Mouse (Mus musculus): ENCODE data around the gene Sipa1l2. TPM values are rescaled to one million over a fixed set of nuclear protein-coding genes. Genes with fewer than 3 reads are reported as not detected.
"Not testable (repeated sequence)": the region's sequence is repeated elsewhere in the genome, so short reads cannot be mapped to it uniquely, and the experiment has no call there.

Sipa1l2 gene
- polyA plus RNA-seq, 1 experiment from 2014 or later: 17.2 TPM

DNA sequence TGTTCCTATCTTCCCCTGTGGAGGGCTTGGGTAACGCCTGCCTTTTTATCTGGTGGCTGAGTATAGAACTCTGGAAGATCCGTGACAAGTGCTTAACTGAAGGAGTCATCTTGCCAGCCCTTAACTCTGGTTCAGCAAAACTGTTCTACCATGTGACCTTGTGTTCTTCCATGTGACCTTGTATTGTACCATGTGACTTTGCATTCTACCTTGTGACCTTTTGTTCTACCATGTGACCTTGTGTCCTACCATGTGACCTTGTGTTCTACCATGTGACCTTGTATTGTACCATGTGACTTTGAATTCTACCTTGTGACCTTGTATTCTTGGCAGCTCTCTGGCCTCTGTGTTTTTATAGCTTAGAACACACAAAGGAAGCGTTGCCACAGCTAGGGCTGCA lies 168.3 kb downstream of the Sipa1l2 start:
- Histone ChIP-seq H3K4me3 (no peak overlapping the region), H3K27me3 (no peaks in the 10 kb centered on the region), H3K27ac (no peak overlapping the region), H3K4me2 (replicated peaks) (no peak overlapping the region), H3K9ac (no peak overlapping the region), H3K4me1 (peaks cover 12% of the 10 kb centered on the region), H3K9me3 (peaks cover 6% of the 10 kb centered on the region; the same call in 1 of the 2 replicates), H3K36me3 (no peaks in the 10 kb centered on the region)
- no peak for ATAC-seq (ENCODE audit: low FRiP score, low read depth)
- WGBS: 79% methylated on average over 3 of the region's 3 CpGs

DNA sequence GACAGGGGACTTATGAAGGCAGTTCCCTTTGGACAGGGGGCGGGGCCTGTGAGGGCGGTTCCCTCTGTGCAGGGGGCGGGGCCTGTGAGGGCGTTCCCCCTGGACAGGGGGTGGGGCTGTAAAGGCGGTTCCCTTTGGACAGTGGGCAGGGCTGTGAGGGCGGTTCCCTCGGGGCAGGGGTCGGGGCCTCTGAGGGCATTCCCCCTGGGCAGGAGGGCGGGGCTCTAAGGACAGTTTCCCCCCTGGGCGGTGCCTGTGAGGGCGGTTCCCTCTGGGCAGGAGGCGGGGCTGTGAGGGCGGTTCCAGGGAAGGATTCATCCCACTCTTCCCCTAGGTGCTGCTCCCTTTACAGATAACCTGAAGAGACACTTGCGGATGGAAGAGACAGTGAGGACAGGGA lies 171.6 kb downstream of the Sipa1l2 start:
- H3K4me1 ChIP-seq: peaks cover 20% of the 10 kb centered on the region
- H3K27me3 ChIP-seq: no peaks in the 10 kb centered on the region
- H3K4me3 ChIP-seq: no peak overlapping the region
- no peak overlapping the region for H3K27ac ChIP-seq
- 46% methylated on average over 13 of the region's 14 CpGs for WGBS
- no peak overlapping the region for H3K4me2 ChIP-seq (replicated peaks)
- H3K9ac ChIP-seq: no peak overlapping the region
- no peaks in the 10 kb centered on the region for H3K9me3 ChIP-seq
- no peaks in the 10 kb centered on the region for H3K36me3 ChIP-seq
- no peak for ATAC-seq (ENCODE audit: low FRiP score, low read depth)

DNA sequence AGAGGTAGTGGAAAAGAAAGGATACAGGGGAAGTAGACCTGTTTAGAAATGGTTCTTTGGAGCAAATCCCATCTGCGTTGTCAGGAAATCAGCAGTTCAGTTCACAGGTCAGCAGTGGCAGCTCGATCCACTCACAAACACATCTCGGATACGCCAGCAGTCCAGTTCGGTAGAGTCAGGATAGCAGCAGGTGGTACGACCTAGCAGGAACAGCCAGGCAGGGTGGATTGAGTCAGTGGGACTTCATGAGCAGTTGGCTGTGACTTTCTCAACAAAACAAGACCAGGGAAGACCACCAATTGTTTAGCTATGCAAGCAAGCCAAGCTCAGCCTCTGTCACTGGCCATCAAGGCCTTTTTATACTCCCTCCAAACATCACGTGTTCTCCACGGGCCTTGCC lies 173.9 kb downstream of the Sipa1l2 start:
- not testable (repeated sequence) for H3K9me3 ChIP-seq; H3K9ac ChIP-seq; H3K4me3 ChIP-seq; ATAC-seq (ENCODE audit: low FRiP score, low read depth); H3K27ac ChIP-seq; H3K27me3 ChIP-seq; H3K36me3 ChIP-seq; H3K4me2 ChIP-seq (replicated peaks)
- peaks cover 29% of the 10 kb centered on the region for H3K4me1 ChIP-seq
- 87% methylated on average over 8 of the region's 8 CpGs for WGBS

GRCm38 (mm10) chr8:125395032-125395431 lies 174.6 kb downstream of the Sipa1l2 start:
- H3K27me3 ChIP-seq: no peaks in the 10 kb centered on the region
- no peak for ATAC-seq (ENCODE audit: low FRiP score, low read depth)
- H3K4me1 ChIP-seq: peaks cover 36% of the 10 kb centered on the region
- H3K4me3 ChIP-seq: no peak overlapping the region
- 77% methylated on average over 8 of the region's 8 CpGs for WGBS
- H3K27ac ChIP-seq: no peak overlapping the region
- H3K4me2 ChIP-seq (replicated peaks): no peak overlapping the region
- no peaks in the 10 kb centered on the region for H3K36me3 ChIP-seq
- no peak overlapping the region for H3K9ac ChIP-seq
- H3K9me3 ChIP-seq: no peaks in the 10 kb centered on the region

DNA sequence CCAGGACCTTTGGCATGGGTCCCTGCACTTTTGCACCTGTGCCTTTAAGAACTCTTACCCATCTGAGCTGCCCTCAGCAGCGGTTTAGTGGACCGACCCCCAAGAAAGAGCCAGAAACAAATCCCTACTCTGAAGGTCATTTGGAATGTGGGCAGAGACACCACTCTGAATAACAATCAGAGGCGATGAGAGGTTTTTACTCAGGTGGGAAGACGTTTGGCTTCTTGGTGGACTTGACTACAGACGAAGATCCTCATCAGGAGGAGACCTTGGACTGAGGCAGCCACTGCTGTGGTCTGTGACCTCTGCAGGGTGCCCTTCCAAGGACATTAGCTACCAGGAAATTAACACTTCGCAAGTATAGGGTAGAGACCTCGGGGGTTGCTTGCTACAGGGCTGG lies 177.9 kb downstream of the Sipa1l2 start:
- Histone ChIP-seq H3K9me3 (no peaks in the 10 kb centered on the region; the same call in 1 of the 2 replicates), H3K9ac (no peak overlapping the region), H3K27ac (no peak overlapping the region), H3K27me3 (no peaks in the 10 kb centered on the region), H3K4me1 (peaks cover 42% of the 10 kb centered on the region), H3K4me2 (replicated peaks) (no peak overlapping the region), H3K36me3 (no peaks in the 10 kb centered on the region), H3K4me3 (no peak overlapping the region)
- 57% methylated on average over 7 of the region's 7 CpGs for WGBS
- ATAC-seq (ENCODE audit: low FRiP score, low read depth): no peak

- H3K36me3 ChIP-seq: no peaks in the 10 kb centered on the region
- no peak overlapping the region for H3K4me2 ChIP-seq (replicated peaks)
- no peaks in the 10 kb centered on the region; the same call in 1 of the 2 replicates for H3K9me3 ChIP-seq
- H3K27ac ChIP-seq: no peak overlapping the region
- no peaks in the 10 kb centered on the region for H3K27me3 ChIP-seq
- H3K9ac ChIP-seq: no peak overlapping the region
- no peak overlapping the region for H3K4me3 ChIP-seq
- WGBS: 72% methylated on average over 8 of the region's 8 CpGs
- H3K4me1 ChIP-seq: peaks cover 46% of the 10 kb centered on the region
- ATAC-seq (ENCODE audit: low FRiP score, low read depth): no peak
These were observed 178.3 kb downstream of the Sipa1l2 start for GRCm38 (mm10) chr8:125391271-125391670.

DNA sequence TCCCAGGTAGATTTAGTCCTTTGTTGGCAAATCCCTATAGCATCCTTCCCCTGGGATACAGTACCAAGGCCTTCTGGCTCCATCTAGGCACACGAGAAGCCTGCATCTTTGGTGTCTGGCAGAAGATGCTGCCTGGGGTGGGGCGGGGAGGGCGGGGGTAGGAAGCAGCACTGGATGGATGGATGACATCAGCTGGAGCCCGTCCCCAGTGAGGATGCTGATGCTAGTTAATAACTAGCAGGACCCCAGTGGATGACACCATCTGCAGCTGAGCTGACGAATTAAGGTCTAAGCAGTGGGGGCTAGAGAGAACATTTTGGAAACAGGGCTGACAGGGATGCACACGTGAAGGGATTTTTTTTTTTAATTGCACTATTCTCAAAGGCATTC lies 179.1 kb downstream of the Sipa1l2 start:
- Histone ChIP-seq H3K27me3 (no peaks in the 10 kb centered on the region), H3K9ac (no peak overlapping the region), H3K9me3 (no peaks in the 10 kb centered on the region; the same call in 1 of the 2 replicates), H3K27ac (no peak overlapping the region), H3K4me2 (replicated peaks) (no peak overlapping the region), H3K4me3 (no peak overlapping the region), H3K36me3 (no peaks in the 10 kb centered on the region), H3K4me1 (peaks cover 54% of the 10 kb centered on the region)
- no peak for ATAC-seq (ENCODE audit: low FRiP score, low read depth)
- WGBS: 72% methylated on average over 6 of the region's 6 CpGs

- H3K4me2 ChIP-seq (replicated peaks): no peak overlapping the region
- no peak for ATAC-seq (ENCODE audit: low FRiP score, low read depth)
- WGBS: 58% methylated on average over 13 of the region's 13 CpGs
- H3K9ac ChIP-seq: no peak overlapping the region
- no peaks in the 10 kb centered on the region for H3K36me3 ChIP-seq
- peaks cover 53% of the 10 kb centered on the region for H3K4me1 ChIP-seq
- H3K27me3 ChIP-seq: no peaks in the 10 kb centered on the region
- no peak overlapping the region for H3K4me3 ChIP-seq
- H3K27ac ChIP-seq: no peak overlapping the region
- H3K9me3 ChIP-seq: no peaks in the 10 kb centered on the region; the same call in 1 of the 2 replicates
These were observed 179.7 kb downstream of the Sipa1l2 start for GRCm38 (mm10) chr8:125389756-125390505.

DNA sequence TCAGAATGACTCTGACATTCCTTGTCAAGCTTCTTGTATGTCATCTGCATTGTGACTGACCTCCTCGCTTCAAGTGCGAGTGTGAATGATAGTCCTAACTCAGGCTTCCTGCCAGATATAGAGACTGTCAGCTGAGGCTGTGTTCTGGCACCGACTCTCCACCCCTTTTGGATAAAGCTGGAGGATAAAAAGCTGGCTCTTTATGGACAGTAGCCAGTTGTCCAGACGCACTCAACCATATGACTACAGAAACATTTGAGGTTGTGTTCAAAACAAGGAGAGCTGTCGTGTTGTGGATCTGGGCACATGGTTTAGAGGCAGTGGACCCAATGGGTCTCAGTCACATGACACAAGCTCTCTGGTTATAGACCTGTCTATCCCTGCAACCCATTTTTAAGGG lies 180.3 kb downstream of the Sipa1l2 start:
- no peaks in the 10 kb centered on the region; the same call in 1 of the 2 replicates for H3K9me3 ChIP-seq
- no peak for ATAC-seq (ENCODE audit: low FRiP score, low read depth)
- H3K9ac ChIP-seq: no peak overlapping the region
- peaks cover 51% of the 10 kb centered on the region for H3K4me1 ChIP-seq
- 70% methylated on average over 5 of the region's 5 CpGs for WGBS
- H3K27me3 ChIP-seq: no peaks in the 10 kb centered on the region
- H3K27ac ChIP-seq: no peak overlapping the region
- no peak overlapping the region for H3K4me3 ChIP-seq
- no peaks in the 10 kb centered on the region for H3K36me3 ChIP-seq
- H3K4me2 ChIP-seq (replicated peaks): no peak overlapping the region

- ATAC-seq (ENCODE audit: low FRiP score, low read depth): no peak
- no peaks in the 10 kb centered on the region for H3K27me3 ChIP-seq
- H3K4me3 ChIP-seq: no peak overlapping the region
- H3K36me3 ChIP-seq: no peaks in the 10 kb centered on the region
- WGBS: 51% methylated on average over 13 of the region's 13 CpGs
- no peak overlapping the region for H3K9ac ChIP-seq
- H3K9me3 ChIP-seq: no peaks in the 10 kb centered on the region; the same call in 1 of the 2 replicates
- peaks cover 51% of the 10 kb centered on the region for H3K4me1 ChIP-seq
- no peak overlapping the region for H3K27ac ChIP-seq
- H3K4me2 ChIP-seq (replicated peaks): no peak overlapping the region
These were observed 181.0 kb downstream of the Sipa1l2 start for GRCm38 (mm10) chr8:125388404-125389180.

DNA sequence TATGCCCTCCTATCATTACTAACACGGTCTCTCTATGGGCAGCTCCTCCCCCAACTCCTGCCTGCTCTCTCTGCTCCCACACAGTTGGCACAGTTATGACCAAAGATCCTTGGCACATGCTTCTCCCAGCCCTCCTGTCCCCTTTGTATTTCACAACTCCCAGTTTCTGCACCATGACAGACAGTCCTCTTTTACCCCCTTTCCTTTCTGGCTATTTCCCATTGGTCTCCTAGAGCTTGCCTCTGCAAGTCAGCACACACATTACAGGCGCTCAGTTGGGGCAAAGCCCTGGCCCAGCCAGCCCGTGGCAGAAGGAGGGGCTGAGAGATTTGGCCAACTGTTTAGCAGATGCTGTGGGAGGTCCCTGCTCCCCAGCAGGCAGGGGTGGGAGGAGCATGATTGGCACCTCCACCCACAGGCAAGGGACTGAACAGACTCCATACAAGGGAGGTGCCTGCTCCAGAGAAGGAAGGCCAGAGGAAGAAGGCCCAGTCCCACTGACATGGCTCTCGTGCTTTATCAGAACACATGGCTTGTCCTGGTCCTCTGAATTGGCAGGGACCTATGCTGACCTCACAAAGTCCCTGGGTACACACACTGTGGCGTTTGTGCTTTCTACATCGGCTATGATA lies 184.0 kb downstream of the Sipa1l2 start:
- peak; percentile 84 for ATAC-seq (ENCODE audit: low FRiP score, low read depth)
- Histone ChIP-seq H3K9me3 (no peaks in the 10 kb centered on the region; the same call in 1 of the 2 replicates), H3K4me3 (no peak overlapping the region), H3K27ac (peak overlapping the region; percentile 17; the same call in 1 of the 2 replicates), H3K36me3 (no peaks in the 10 kb centered on the region), H3K9ac (no peak overlapping the region; the same call in 1 of the 2 replicates), H3K4me2 (replicated peaks) (0 out of 2 replicates have a peak overlapping the region, but pooled peaks have one; percentile 4), H3K27me3 (peaks cover 2% of the 10 kb centered on the region; the same call in 1 of the 2 replicates), H3K4me1 (peaks cover 41% of the 10 kb centered on the region)
- WGBS: 36% methylated on average over 6 of the region's 6 CpGs
